Mouse (Mus musculus): ENCODE results near the gene Trim63. TPM values are rescaled to one million over a fixed set of nuclear protein-coding genes. Genes with fewer than 3 reads are reported as not detected.
"Not testable (repeated sequence)": the region's sequence is repeated elsewhere in the genome, so short reads cannot be mapped to it uniquely, and the experiment has no call there.

Trim63 gene
- polyA plus RNA-seq, 1 experiment from 2014 or later, result not detected

- no peaks in the 10 kb centered on the region for H3K9me3 ChIP-seq (replicated peaks)
- no peaks in the 10 kb centered on the region for H3K36me3 ChIP-seq (ENCODE audit: poor library complexity, severe bottlenecking)
- no peak overlapping the region for H3K9ac ChIP-seq
- H3K27me3 ChIP-seq, result no peaks in the 10 kb centered on the region
- no peaks in the 10 kb centered on the region for H3K4me1 ChIP-seq
- no peak for ATAC-seq
- no peak overlapping the region for H3K4me2 ChIP-seq
- H3K27ac ChIP-seq, result no peak overlapping the region
- no peak overlapping the region for H3K4me3 ChIP-seq
- 68% methylated on average over 5 of the region's 5 CpGs for WGBS
Observed at GRCm38 (mm10) chr4:134326859-134327530, 12.1 kb downstream of the Trim63 start.

GRCm38 (mm10) chr4:134328151-134328550, 13.2 kb downstream of the Trim63 start:
- H3K4me2 ChIP-seq, result no peak overlapping the region
- no peak overlapping the region for H3K4me3 ChIP-seq
- no peak for ATAC-seq
- H3K27ac ChIP-seq, result no peak overlapping the region
- no peaks in the 10 kb centered on the region for H3K36me3 ChIP-seq (ENCODE audit: poor library complexity, severe bottlenecking)
- no peak overlapping the region for H3K9ac ChIP-seq
- 65% methylated on average over 8 of the region's 8 CpGs for WGBS
- no peaks in the 10 kb centered on the region for H3K27me3 ChIP-seq
- H3K9me3 ChIP-seq (replicated peaks), result no peaks in the 10 kb centered on the region
- no peaks in the 10 kb centered on the region for H3K4me1 ChIP-seq

GRCm38 (mm10) chr4:134328832-134329231, 13.9 kb downstream of the Trim63 start:
- H3K36me3 ChIP-seq (ENCODE audit: poor library complexity, severe bottlenecking), result no peaks in the 10 kb centered on the region
- no peaks in the 10 kb centered on the region for H3K27me3 ChIP-seq
- H3K4me2 ChIP-seq, result no peak overlapping the region
- no peaks in the 10 kb centered on the region for H3K4me1 ChIP-seq
- H3K27ac ChIP-seq, result no peak overlapping the region
- no peak overlapping the region for H3K4me3 ChIP-seq
- ATAC-seq, result no peak
- H3K9me3 ChIP-seq (replicated peaks), result no peaks in the 10 kb centered on the region
- H3K9ac ChIP-seq, result no peak overlapping the region
- WGBS, result 83% methylated on average over 8 of the region's 8 CpGs

GRCm38 (mm10) chr4:134330281-134330680, 15.4 kb downstream of the Trim63 start:
- no peak overlapping the region for H3K9ac ChIP-seq
- no peaks in the 10 kb centered on the region for H3K36me3 ChIP-seq (ENCODE audit: poor library complexity, severe bottlenecking)
- no peak overlapping the region for H3K27ac ChIP-seq
- H3K4me2 ChIP-seq, result no peak overlapping the region
- ATAC-seq, result no peak
- H3K27me3 ChIP-seq, result no peaks in the 10 kb centered on the region
- 60% methylated on average over 5 of the region's 5 CpGs for WGBS
- no peaks in the 10 kb centered on the region for H3K4me1 ChIP-seq
- no peaks in the 10 kb centered on the region for H3K9me3 ChIP-seq (replicated peaks)
- no peak overlapping the region for H3K4me3 ChIP-seq

- not testable (repeated sequence) for H3K27ac ChIP-seq; H3K4me3 ChIP-seq; H3K9me3 ChIP-seq (replicated peaks); ATAC-seq; H3K9ac ChIP-seq; H3K4me2 ChIP-seq; H3K36me3 ChIP-seq (ENCODE audit: poor library complexity, severe bottlenecking)
- Histone ChIP-seq H3K27me3 (peaks cover 51% of the 10 kb centered on the region), H3K4me1 (peaks cover 11% of the 10 kb centered on the region)
- WGBS, result 70% methylated on average over 6 of the region's 6 CpGs
Observed at GRCm38 (mm10) chr4:134341231-134341630, 26.3 kb downstream of the Trim63 start.

- Histone ChIP-seq H3K4me1 (peaks cover 11% of the 10 kb centered on the region), H3K4me3 (no peak overlapping the region), H3K27ac (no peak overlapping the region), H3K27me3 (peaks cover 55% of the 10 kb centered on the region), H3K36me3 (ENCODE audit: poor library complexity, severe bottlenecking) (no peaks in the 10 kb centered on the region), H3K9ac (no peak overlapping the region), H3K4me2 (no peak overlapping the region), H3K9me3 (replicated peaks) (peaks cover 5% of the 10 kb centered on the region; the same call in 1 of the 2 replicates)
- 49% methylated on average over 11 of the region's 11 CpGs for WGBS
- no peak for ATAC-seq
Observed at GRCm38 (mm10) chr4:134342213-134342779, 27.4 kb downstream of the Trim63 start.

- 2% methylated on average over 51 of the region's 61 CpGs for WGBS
- peaks cover 5% of the 10 kb centered on the region; the same call in 1 of the 2 replicates for H3K9me3 ChIP-seq (replicated peaks)
- H3K4me1 ChIP-seq, result peaks cover 11% of the 10 kb centered on the region
- peak within 1 kb of the TSS; percentile 17; the same call in 1 of the 2 replicates for H3K9ac ChIP-seq
- peaks cover 55% of the 10 kb centered on the region for H3K27me3 ChIP-seq
- no peak for ATAC-seq
- no peaks in the 10 kb centered on the region for H3K36me3 ChIP-seq (ENCODE audit: poor library complexity, severe bottlenecking)
- peak within 1 kb of the TSS; percentile 48 for H3K4me2 ChIP-seq
- H3K4me3 ChIP-seq, result peak within 1 kb of the TSS; percentile 23
- H3K27ac ChIP-seq, result no peak within 1 kb of the TSS
Observed at GRCm38 (mm10) chr4:134343071-134344031, 28.4 kb downstream of the Trim63 start, which contains the start of gene Slc30a2. Gene Slc30a2, plus strand, starts transcription at chr4:134343181.

- no peaks in the 10 kb centered on the region for H3K36me3 ChIP-seq (ENCODE audit: poor library complexity, severe bottlenecking)
- H3K27ac ChIP-seq, result no peak overlapping the region
- no peak for ATAC-seq
- no peak overlapping the region for H3K4me3 ChIP-seq
- peaks cover 11% of the 10 kb centered on the region for H3K4me1 ChIP-seq
- WGBS, result 39% methylated on average over 3 of the region's 3 CpGs
- H3K4me2 ChIP-seq, result no peak overlapping the region
- H3K9me3 ChIP-seq (replicated peaks), result peaks cover 5% of the 10 kb centered on the region; the same call in 1 of the 2 replicates
- H3K27me3 ChIP-seq, result peaks cover 55% of the 10 kb centered on the region
- no peak overlapping the region for H3K9ac ChIP-seq
Observed at GRCm38 (mm10) chr4:134344620-134345019, 29.7 kb downstream of the Trim63 start.

- Histone ChIP-seq H3K4me1 (peaks cover 11% of the 10 kb centered on the region), H3K9me3 (replicated peaks) (peaks cover 5% of the 10 kb centered on the region; the same call in 1 of the 2 replicates), H3K4me3 (no peak overlapping the region), H3K36me3 (ENCODE audit: poor library complexity, severe bottlenecking) (no peaks in the 10 kb centered on the region), H3K9ac (no peak overlapping the region), H3K4me2 (no peak overlapping the region), H3K27me3 (peaks cover 54% of the 10 kb centered on the region), H3K27ac (no peak overlapping the region)
- WGBS, result 90% methylated on average over 15 of the region's 15 CpGs
- no peak for ATAC-seq
Observed at GRCm38 (mm10) chr4:134345802-134346201, 30.9 kb downstream of the Trim63 start.

GRCm38 (mm10) chr4:134348078-134348477, 33.2 kb downstream of the Trim63 start:
- WGBS, result 80% methylated on average over 11 of the region's 11 CpGs
- H3K9me3 ChIP-seq (replicated peaks), result no peaks in the 10 kb centered on the region
- no peak overlapping the region for H3K9ac ChIP-seq
- H3K27me3 ChIP-seq, result peaks cover 35% of the 10 kb centered on the region
- no peaks in the 10 kb centered on the region for H3K36me3 ChIP-seq (ENCODE audit: poor library complexity, severe bottlenecking)
- H3K27ac ChIP-seq, result no peak overlapping the region
- H3K4me1 ChIP-seq, result peaks cover 7% of the 10 kb centered on the region
- H3K4me2 ChIP-seq, result no peak overlapping the region
- H3K4me3 ChIP-seq, result no peak overlapping the region
- no peak for ATAC-seq

GRCm38 (mm10) chr4:134348545-134348944, 33.6 kb downstream of the Trim63 start:
- no peak overlapping the region for H3K4me2 ChIP-seq
- H3K4me3 ChIP-seq, result no peak overlapping the region
- H3K27ac ChIP-seq, result no peak overlapping the region
- ATAC-seq, result no peak
- no peaks in the 10 kb centered on the region for H3K9me3 ChIP-seq (replicated peaks)
- WGBS, result 86% methylated on average over 5 of the region's 5 CpGs
- peaks cover 3% of the 10 kb centered on the region; the same call in 1 of the 2 replicates for H3K4me1 ChIP-seq
- no peak overlapping the region for H3K9ac ChIP-seq
- H3K27me3 ChIP-seq, result peaks cover 30% of the 10 kb centered on the region
- H3K36me3 ChIP-seq (ENCODE audit: poor library complexity, severe bottlenecking), result no peaks in the 10 kb centered on the region

- H3K9ac ChIP-seq, result no peak overlapping the region
- H3K4me3 ChIP-seq, result no peak overlapping the region
- no peaks in the 10 kb centered on the region for H3K9me3 ChIP-seq (replicated peaks)
- no peak for ATAC-seq
- no peaks in the 10 kb centered on the region for H3K36me3 ChIP-seq (ENCODE audit: poor library complexity, severe bottlenecking)
- peaks cover 18% of the 10 kb centered on the region for H3K27me3 ChIP-seq
- no peak overlapping the region for H3K4me2 ChIP-seq
- no peak overlapping the region for H3K27ac ChIP-seq
- WGBS, result 85% methylated on average over 7 of the region's 7 CpGs
- no peaks in the 10 kb centered on the region for H3K4me1 ChIP-seq
Observed at GRCm38 (mm10) chr4:134349829-134350228, 34.9 kb downstream of the Trim63 start.

Measured in forebrain, embryonic 13.5 days (tissue).